Mouse (Mus musculus) liver, adult (tissue): ENCODE measurements around the gene Gm49366.
"Not testable (repeated sequence)": the region's sequence is repeated elsewhere in the genome, so short reads cannot be mapped to it uniquely, and the experiment has no call there.

Experiments used
- GATA4 ChIP-seq: IDR thresholded peaks from 2 replicates; pipeline ENCODE4 v1.6.1; 2014; ENCODE audit warnings: mild to moderate bottlenecking, low read length; ENCODE audit not compliant: insufficient replicate concordance

Gene Gm49366

DNA sequence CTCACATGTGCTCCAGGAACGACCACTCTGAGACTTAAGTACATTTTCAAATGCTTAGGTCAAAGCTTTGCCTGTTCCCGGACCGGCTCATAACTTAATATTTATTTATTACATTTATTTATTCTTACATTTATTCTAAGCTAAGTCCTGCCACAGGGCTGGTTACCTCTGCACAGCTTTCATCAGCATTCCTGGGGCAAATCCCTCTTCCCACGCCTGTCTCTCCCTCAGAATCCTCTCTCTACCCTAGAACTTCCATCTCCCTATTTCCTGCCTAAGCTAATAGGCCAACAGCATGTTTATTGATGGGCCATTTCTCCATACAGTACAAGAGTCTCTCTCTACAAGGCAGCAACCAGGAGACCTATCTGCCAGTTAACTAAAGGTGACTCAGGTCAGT lies 29.0 kb downstream of the Gm49366 start:
- TF ChIP-seq GATA4: no peak

DNA sequence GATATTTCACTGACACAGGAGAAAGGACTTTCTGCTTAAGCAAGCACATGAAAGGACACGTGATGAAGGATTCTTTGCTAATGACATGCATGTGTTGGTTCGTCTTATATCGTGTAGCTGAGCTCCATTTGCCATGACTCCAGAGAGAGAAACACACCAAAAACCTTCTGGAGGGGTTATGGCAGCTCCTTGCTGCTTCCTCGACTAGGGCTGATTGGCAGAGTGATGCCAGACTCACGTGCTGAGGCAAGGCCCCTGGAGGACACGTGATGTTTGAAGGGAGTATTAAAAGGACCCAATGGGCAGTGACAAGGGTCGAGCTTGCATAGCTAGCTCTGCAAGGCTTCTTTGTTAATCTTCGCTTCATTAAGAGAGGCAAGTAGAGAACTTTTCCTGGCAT lies 29.6 kb downstream of the Gm49366 start:
- no peak for TF ChIP-seq GATA4

DNA sequence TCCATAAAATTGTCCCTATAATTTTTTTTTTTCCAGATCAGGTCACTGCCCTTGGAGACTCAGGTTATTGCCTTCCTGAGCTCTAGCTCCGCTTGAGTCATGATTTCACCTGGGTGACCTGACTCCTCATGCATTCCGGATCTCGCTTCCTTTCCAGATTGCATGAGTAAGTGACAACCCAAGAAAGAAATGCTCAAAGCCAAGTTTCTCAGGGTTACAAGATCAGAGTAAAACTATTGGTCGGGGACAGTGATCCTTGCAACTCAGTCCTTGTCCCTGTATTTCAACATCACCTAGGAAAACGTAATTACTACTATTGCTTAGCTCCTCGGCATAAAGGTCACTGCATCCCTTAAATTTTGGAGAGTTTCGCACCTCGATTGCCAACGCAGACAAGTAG lies 30.3 kb downstream of the Gm49366 start, which contains the start of gene Acot5:
Gene Acot5, plus strand, starts transcription at position 340 of the 400 bp plus-strand sequence.
- TF ChIP-seq GATA4: no peak

- no peak for TF ChIP-seq GATA4
Measured at GRCm38 (mm10) chr12:84071696-84072095, 33.0 kb downstream of the Gm49366 start.

DNA sequence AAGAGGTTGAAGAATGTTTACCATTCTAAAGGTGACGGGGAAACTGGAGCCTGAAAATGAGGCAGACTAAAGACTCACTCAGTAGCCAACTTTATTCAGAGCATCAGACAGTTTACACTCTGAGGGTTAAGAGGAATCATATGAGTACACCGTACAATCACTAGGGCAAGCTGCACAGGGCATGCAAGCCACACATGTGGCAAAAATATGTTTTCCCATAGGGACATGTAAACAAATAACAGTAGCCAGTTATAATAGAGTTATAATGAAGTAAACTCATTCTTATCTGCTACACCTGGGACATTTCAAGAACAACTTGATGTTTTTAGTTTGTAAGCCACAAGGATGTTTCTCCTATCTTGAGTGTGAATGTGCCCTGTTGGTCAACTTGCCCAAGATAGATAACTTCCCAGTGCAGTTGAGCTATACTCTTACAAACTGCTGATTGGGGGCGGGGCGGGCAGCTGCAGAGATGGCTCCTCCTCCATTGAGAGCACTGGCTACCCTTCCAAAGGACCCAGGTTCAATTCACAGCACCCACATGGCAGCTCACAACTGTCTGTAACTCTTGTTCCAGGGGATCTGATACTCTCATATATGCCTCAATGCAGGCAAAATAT lies 38.7 kb downstream of the Gm49366 start:
- no peak for TF ChIP-seq GATA4

DNA sequence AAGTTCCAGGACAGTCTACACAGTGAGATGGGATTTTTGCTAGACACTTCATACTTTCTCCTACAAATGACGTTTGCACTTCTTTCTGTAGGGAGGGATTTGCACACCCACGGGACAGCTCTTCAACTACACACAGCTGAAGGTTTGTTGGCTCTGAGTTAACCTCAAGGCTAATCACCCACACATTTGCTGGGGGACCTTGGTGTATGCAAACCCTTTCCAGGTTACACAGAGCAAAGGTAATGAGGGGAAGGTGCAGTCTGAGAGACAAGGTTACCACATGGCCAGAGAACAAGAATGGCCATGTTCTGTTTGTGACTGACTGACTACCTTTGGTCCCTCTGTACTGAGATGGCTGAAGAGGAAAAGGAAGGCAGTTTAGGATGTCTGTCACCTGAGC lies 45.1 kb downstream of the Gm49366 start:
- TF ChIP-seq GATA4: no peak

DNA sequence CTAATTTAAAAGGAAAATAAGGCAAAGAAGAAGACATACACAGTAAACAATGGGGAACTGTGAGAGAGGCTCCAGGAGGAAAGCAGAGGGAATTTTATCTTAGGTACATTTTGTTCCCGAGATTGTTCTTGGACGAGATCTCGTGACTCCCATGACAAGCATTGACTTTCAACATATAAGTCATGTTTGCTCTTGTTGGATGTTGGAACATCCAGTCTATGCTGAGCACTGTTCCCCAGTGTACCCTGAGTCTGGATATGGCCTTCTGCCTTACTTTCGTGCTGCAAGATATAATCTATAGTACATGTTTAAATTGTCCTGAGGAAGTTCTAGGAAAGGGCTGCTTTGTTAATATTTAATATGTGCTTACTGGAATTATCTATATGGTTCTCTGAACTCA lies 45.8 kb downstream of the Gm49366 start:
- TF ChIP-seq GATA4: no peak

DNA sequence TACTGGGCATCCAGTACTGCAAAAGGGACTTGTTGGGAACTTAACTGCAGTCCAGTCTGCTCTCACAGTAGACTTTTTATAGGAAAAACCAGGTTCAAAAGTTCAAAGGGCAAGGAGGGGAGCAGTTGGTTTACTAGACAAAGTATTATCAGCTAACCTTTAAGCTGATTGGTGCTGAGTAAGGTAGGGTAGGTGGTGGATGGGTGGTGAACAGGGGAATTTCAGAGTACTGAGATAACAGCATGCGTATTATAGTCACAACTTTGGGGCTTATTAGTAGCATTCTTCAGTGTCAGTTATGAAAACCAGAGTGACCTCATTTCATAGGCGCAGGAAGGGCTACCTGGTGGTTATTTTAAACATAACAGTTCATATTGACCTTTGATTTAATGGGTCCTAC lies 60.9 kb downstream of the Gm49366 start:
- TF ChIP-seq GATA4: no peak

DNA sequence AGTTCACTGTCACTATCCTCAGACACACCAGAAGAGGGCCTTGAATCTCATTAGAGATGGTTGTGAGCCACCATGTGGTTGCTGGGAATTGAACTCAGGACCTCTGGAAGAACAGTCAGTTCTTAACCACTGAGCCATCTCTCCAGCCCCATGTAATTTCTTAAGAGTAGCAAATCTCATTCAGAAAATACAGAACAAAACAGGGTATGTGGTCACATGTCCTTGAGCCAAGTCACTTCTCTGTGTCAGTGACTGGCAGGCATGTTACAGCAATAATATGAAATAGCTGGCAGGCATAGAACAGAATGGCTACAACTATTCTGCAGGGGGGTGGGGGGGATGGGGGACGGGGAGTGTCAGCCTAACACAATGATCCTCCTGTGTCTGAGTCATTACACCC lies 61.3 kb downstream of the Gm49366 start:
- no peak for TF ChIP-seq GATA4

DNA sequence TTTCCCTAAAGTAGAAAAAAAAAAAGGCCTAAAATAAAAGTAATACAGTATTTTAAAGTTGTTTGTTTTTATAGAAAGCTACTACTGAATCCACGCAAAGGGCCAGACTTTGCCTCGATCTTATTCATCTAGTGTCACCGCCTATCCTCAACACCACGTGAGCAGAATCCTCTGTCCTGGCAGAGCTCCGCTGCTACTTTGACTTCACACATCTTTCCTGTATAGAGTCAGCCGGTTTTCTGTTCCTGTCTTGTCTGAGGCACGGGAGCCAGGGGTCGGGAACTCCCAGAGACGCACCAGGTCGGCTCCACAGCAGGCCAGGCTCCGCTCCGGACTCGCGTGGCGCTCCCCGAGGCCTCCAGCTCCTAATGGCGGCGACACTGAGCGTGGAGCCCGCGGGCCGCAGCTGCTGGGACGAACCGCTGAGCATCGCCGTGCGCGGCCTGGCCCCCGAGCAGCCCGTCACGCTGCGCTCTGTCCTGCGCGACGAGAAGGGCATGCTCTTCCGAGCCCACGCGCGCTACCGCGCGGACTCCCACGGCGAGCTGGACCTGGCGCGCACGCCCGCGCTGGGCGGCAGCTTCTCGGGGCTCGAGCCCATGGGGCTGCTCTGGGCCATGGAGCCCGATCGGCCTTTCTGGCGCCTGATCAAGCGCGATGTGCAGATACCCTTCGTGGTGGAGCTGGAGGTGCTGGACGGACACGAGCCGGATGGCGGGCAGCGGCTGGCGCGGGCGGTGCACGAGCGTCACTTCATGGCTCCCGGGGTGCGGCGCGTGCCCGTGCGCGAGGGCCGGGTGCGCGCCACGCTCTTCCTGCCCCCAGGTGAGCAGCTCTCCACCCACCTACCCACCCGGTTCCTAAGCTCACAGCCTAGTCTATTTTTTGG lies 62.1 kb downstream of the Gm49366 start, which contains the start of gene Acot6:
Gene Acot6, plus strand, starts transcription at position 51 of the 889 bp plus-strand sequence.
- TF ChIP-seq GATA4: not testable (repeated sequence)

- no peak for TF ChIP-seq GATA4
Measured at GRCm38 (mm10) chr12:84101493-84101845, 62.7 kb downstream of the Gm49366 start.

GRCm38 (mm10) chr12:84107012-84107411 lies 68.3 kb downstream of the Gm49366 start:
- TF ChIP-seq GATA4: no peak

DNA sequence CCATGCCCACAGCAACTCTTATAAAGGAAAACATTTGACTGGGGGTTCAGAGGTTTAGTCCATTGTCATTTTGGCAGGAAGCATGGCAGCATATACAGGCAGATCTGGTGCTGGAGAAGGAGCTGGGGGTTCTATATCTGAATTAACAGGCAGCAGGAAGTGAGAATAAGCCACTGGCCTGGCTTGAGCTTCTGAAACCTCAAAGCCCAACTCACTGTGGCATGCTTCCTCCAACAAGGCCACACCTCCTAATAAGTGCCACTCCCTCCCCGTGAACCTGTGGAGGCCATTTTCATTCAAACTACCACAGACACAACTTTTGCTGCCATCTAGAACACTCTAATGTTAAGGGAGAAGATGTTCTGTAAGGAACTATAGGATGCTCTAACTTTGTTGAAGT lies 69.0 kb downstream of the Gm49366 start:
- TF ChIP-seq GATA4: no peak
